Mouse (Mus musculus): ENCODE data around the gene Olfr213.

GRCm38 (mm10) chr6:116553935-116554334 is 15.7 kb downstream of the Olfr213 start, which contains the start of gene Olfr214:
- TF ChIP-seq CTCF (IDR thresholded peaks at IDR 0.05; ENCODE audit: insufficient read depth, low read depth, low read length) (no peak), POLR2A (IDR thresholded peaks at IDR 0.05; ENCODE audit: insufficient read depth, low read depth, low read length) (no peak)

Measured in olfactory bulb, adult 2 months (tissue).